Mouse (Mus musculus) liver, postnatal 0 days (tissue): ENCODE measurements around the gene Gapdh.
A peak's percentile ranks its signal among the peaks of the same experiment; 100 is the strongest.

Experiments used
- CTCF ChIP-seq: sonication (generic); IDR thresholded peaks from 2 replicates; pipeline ENCODE4 v1.5.1; 2016; ENCODE audit warnings: antibody characterized with exemption, low read depth
- EP300 ChIP-seq: IDR thresholded peaks from 2 replicates; pipeline ENCODE4 v1.6.1; 2016; ENCODE audit warnings: antibody characterized with exemption, low read depth, mild to moderate bottlenecking

DNA sequence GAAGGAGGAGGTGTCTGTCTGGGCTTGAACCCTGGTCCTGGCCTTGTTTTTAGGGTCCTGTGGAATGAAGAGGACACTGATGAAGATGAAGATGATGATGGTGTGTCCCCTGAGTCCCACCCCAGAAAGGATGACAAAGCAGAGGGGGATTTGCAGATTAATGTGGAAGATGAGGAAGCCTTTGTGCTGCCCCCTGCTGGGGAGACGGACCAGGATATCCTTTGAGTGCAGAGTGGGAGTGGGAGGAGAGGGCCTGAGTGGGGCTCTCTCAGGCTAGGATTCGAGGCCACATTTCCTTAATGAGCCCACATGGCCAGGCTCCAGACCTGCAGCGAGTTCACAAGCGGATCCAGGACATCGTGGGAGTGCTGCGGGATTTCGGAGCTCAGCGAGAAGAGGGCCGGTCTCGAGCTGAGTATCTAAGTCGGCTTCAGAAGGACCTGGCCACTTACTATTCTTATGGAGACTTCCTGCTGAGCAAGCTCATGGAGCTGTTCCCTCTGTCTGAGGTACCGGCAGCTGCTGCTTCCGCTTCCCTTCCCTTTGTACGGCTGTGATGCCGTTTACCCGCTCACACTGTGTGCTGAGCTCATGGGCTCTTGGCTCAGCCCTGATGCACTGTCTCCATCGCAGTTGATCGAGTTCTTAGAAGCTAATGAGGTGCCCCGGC lies 29.1 kb downstream of the Gapdh start:
- peak; percentile 72 for TF ChIP-seq CTCF
- no peak for TF ChIP-seq EP300
